Mouse (Mus musculus): ENCODE data around the gene Slc24a3. TPM values are rescaled to one million over a fixed set of nuclear protein-coding genes. Genes with fewer than 3 reads are reported as not detected.

The Slc24a3 gene
- total RNA-seq, 2 experiments from 2014 or later: 3.0 to 4.6 TPM

GRCm38 (mm10) chr2:145691367-145692009 is 523.9 kb downstream of the Slc24a3 start:
- no peak for DNase-seq

All from heart, postnatal 4 days (tissue).